Mouse (Mus musculus): ENCODE data around the gene Tradd. TPM values are rescaled to one million over a fixed set of nuclear protein-coding genes. Genes with fewer than 3 reads are reported as not detected.

The Tradd gene
- polyA plus RNA-seq (2016; fragmentation: Nextera tagmentation; extraction: Ambion mirVana) = 16.0 and 16.6 TPM in 2 replicates

DNA sequence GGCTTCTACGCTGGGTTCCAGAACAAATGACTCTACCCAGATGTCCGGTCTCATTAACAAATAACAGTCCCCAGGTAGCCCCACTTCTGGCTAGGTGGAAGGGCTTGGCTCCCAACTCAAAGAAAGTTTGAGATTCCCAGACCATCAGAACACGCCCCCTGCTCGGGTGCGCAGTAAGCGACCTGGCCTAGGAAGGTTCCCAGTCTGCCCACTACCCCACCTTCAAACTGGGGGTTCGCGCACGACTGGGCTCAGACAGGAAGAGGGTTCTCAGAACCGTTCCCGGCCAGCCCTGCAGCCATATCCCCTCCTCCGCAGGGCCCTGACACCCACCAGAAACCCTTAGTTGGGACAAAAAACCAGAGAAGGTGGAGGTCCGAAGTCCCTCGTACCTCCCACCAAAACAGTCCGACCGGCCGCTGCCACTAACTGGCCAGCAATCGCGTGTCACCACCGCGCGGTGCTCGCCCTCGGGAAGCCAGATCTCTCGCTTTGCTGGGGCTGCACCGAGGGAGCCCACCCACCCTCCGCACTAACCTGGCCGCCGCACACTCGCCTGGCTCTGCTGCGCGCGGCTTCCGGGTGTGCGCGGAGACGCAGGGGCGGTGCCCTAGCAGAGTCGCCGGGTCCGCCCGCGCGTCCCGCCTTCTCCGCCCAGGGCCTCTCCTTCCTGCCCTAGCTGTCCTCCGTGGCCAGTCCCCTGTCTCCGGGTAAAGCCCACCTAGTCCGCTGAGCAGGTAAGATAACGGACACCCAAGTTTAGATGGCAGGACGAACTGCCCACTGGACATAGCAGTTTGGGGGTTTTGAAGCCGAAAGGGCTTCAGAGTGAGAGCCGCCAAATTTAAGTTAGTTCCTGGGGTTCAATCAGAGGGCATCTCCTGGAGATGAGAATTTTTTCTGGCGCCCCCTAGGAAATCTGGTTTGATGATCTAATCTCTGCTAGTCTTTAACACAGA, at the start of gene Tradd, which contains the start of gene Fbxl8:
Gene Tradd, minus strand, starts transcription at position 586 of the 959 bp plus-strand sequence.
Gene Fbxl8, plus strand, starts transcription at position 625 of the 959 bp plus-strand sequence.
- Histone ChIP-seq H3K9me3 (peaks cover 6% of the 10 kb centered on the region; the same call in 1 of the 2 replicates), H3K27ac (no peak within 1 kb of the TSS), H3K4me1 (replicated peaks) (peaks cover 28% of the 10 kb centered on the region), H3K4me3 (replicated peaks) (peak within 1 kb of the TSS; percentile 69), H3K9ac (replicated peaks) (peak within 1 kb of the TSS; percentile 60), H3K4me2 (peak within 1 kb of the TSS; percentile 83), H3K36me3 (no peaks in the 10 kb centered on the region), H3K27me3 (peaks cover 96% of the 10 kb centered on the region)
- peak; percentile 42 for ATAC-seq (ENCODE audit: insufficient number of reproducible peaks, insufficient read depth, low FRiP score, low TSS enrichment, low read depth)
- WGBS = under 1% methylated on average over 54 of the region's 54 CpGs

DNA sequence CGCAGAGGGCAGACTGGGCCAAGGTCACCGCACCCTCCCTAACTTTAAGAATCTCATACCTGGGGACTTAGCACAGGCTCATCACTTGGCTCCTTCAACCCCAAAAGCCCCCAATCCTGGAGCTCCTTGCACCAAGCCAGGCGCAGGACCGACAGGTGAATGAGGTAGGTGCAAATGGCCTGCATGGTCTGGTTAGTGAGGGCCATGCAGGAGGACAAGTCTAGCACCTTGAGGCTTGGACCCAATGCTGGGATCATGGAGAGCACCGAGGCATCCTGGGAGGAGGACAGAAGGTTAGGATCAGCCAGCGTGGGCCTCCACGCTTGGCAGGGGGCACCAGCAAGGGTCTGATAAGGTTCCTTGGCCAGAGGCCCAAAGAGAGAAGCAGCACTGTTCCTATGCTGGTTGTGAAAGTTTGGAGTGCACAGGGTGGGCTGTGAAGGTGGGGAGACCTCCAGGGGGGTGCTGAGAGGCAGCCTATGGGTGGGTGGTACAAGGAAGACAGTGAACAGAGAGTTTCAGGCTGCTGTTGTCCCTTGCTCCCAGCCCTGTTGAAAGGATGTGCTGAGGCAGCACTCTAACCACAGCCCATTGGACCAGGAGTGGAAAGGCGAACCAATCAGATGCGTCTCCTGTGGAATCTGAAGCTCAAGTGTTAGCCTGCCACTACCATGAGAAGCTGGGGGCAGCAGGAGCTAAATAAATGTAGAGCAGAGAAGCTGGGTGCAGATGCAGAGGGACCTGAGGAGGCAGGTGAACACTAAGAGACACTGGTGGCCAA, 49.4 kb upstream of the Tradd start:
- no peaks in the 10 kb centered on the region for H3K27me3 ChIP-seq
- peaks cover 96% of the 10 kb centered on the region for H3K36me3 ChIP-seq
- no peak for ATAC-seq (ENCODE audit: insufficient number of reproducible peaks, insufficient read depth, low FRiP score, low TSS enrichment, low read depth)
- no peak overlapping the region for H3K9ac ChIP-seq (replicated peaks)
- no peak overlapping the region for H3K27ac ChIP-seq
- WGBS = 77% methylated on average over 9 of the region's 9 CpGs
- no peaks in the 10 kb centered on the region for H3K9me3 ChIP-seq
- no peak overlapping the region for H3K4me2 ChIP-seq
- H3K4me1 ChIP-seq (replicated peaks) = no peaks in the 10 kb centered on the region
- no peak overlapping the region for H3K4me3 ChIP-seq (replicated peaks)

DNA sequence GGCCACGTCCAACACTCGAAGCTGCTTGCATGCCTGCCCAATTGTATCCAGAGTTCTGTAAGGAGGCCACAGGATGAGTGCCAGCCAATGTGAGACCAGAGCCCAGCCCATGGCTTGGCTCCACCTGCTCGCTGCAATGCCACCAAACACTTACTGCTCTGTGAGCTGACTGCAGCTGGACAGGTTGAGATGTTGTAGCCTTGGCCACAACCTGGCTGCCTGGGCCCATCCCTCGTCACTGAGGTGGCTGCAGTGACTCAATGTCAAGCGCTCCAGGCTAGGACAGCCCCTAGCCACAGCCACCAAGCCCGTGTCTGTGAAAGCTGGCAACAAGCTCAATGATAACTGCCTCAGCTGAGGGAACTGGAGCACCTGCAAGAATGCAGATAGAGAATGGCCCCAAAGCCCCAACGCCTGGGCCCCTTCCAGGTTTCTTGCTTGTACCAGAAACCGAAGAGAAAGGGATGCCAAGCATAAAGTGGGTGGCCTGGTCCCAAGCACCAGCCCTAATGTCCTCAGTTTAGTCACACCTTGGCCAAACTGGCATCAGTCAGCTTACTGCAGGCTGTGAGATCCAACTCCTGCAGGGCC, 48.6 kb upstream of the Tradd start:
- no peak overlapping the region for H3K27ac ChIP-seq
- no peak overlapping the region for H3K4me2 ChIP-seq
- H3K9ac ChIP-seq (replicated peaks) = no peak overlapping the region
- WGBS = 89% methylated on average over 8 of the region's 8 CpGs
- H3K9me3 ChIP-seq = no peaks in the 10 kb centered on the region
- ATAC-seq (ENCODE audit: insufficient number of reproducible peaks, insufficient read depth, low FRiP score, low TSS enrichment, low read depth) = no peak
- H3K36me3 ChIP-seq = peaks cover 96% of the 10 kb centered on the region
- no peak overlapping the region for H3K4me3 ChIP-seq (replicated peaks)
- no peaks in the 10 kb centered on the region for H3K27me3 ChIP-seq
- no peaks in the 10 kb centered on the region for H3K4me1 ChIP-seq (replicated peaks)

DNA sequence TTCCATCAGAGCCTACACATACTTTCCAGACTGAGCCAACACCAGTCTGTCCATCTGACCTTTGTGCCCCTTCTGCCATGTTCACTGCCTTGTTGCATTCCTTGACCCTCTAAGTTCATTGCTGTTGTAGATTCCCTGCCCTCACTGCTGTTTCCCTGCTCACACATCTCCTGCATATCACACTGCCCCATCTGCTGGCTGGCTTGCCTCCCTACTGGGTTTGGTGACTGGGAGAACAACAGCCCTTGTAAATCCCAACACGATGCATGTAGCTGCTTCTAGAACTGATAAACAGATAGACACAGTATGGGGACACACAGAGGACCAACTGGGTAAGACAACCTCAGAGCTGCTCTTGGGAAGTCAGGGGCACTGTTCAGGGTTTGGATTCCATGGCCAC, 47.3 kb upstream of the Tradd start:
- no peak for ATAC-seq (ENCODE audit: insufficient number of reproducible peaks, insufficient read depth, low FRiP score, low TSS enrichment, low read depth)
- no peaks in the 10 kb centered on the region for H3K4me1 ChIP-seq (replicated peaks)
- H3K27me3 ChIP-seq = no peaks in the 10 kb centered on the region
- H3K36me3 ChIP-seq = peaks cover 98% of the 10 kb centered on the region
- no peak overlapping the region for H3K4me3 ChIP-seq (replicated peaks)
- 86% methylated on average over 1 of the region's 1 CpGs for WGBS
- H3K4me2 ChIP-seq = no peak overlapping the region
- no peak overlapping the region for H3K9ac ChIP-seq (replicated peaks)
- H3K9me3 ChIP-seq = no peaks in the 10 kb centered on the region
- H3K27ac ChIP-seq = no peak overlapping the region

DNA sequence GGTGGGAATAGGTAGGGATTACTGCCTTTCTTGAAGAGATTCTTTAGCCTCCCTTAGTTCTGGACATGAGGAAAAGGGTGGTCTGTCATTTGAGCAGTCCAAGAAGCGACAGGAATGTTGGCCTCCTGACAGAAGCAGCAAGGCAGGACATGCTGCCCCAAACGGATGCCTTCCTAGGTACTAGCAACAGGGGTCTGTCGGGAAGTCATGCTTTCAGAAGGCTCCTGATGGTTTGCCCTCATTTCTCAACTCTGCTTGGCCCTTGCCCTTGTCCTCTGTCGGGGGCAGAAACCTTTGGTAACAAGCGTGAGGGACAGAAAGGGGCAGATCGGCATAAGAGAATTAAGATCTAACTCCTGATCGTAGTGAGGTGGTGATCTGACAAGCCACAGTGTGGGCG, 45.7 kb upstream of the Tradd start:
- ATAC-seq (ENCODE audit: insufficient number of reproducible peaks, insufficient read depth, low FRiP score, low TSS enrichment, low read depth) = no peak
- no peak overlapping the region for H3K9ac ChIP-seq (replicated peaks)
- WGBS = 85% methylated on average over 8 of the region's 8 CpGs

DNA sequence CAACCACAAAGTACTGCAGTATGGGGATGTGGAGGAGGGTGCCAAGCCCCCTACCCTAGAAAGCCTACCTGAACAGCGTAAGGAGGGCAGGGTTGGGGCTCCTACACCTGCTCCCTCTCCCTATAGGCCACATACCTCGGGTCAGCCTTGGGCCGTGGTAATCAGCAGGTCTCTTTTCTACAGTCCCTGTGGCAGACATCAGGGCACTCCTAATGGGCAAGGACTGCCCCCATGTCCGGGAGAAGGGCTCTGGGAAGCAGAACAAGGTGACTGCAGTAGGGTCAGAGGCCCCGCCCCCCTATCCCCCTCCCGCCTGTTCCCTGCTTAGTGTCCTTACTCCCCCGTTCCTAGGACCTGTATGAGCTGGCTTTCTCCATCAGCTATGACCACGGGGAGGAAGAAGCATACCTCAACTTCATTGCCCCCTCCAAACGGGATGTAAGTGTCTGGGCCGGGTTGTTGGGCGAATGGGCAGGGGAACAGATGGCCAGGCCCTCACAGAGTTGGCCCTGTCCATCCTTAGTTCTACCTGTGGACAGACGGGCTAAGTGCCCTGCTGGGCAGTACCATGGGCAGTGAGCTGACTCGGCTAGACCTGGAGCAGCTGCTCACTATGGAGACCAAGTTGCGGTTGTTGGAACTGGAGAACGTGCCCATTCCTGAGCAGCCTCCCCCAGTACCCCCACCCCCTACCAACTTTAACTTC, 44.9 kb upstream of the Tradd start:
- no peaks in the 10 kb centered on the region for H3K9me3 ChIP-seq
- no peak overlapping the region for H3K9ac ChIP-seq (replicated peaks)
- H3K27ac ChIP-seq = no peak overlapping the region
- H3K4me3 ChIP-seq (replicated peaks) = no peak overlapping the region
- H3K4me1 ChIP-seq (replicated peaks) = peaks cover 21% of the 10 kb centered on the region
- H3K4me2 ChIP-seq = no peak overlapping the region
- peaks cover 82% of the 10 kb centered on the region for H3K36me3 ChIP-seq
- H3K27me3 ChIP-seq = no peaks in the 10 kb centered on the region
- WGBS = 81% methylated on average over 15 of the region's 15 CpGs
- no peak for ATAC-seq (ENCODE audit: insufficient number of reproducible peaks, insufficient read depth, low FRiP score, low TSS enrichment, low read depth)

More for the DNA sequence above, 45.7 kb upstream of the Tradd start:
- Histone ChIP-seq H3K36me3 (peaks cover 83% of the 10 kb centered on the region), H3K4me1 (replicated peaks) (peaks cover 15% of the 10 kb centered on the region), H3K4me3 (replicated peaks) (no peak overlapping the region), H3K27ac (no peak overlapping the region), H3K9me3 (no peaks in the 10 kb centered on the region), H3K27me3 (no peaks in the 10 kb centered on the region), H3K4me2 (no peak overlapping the region)

DNA sequence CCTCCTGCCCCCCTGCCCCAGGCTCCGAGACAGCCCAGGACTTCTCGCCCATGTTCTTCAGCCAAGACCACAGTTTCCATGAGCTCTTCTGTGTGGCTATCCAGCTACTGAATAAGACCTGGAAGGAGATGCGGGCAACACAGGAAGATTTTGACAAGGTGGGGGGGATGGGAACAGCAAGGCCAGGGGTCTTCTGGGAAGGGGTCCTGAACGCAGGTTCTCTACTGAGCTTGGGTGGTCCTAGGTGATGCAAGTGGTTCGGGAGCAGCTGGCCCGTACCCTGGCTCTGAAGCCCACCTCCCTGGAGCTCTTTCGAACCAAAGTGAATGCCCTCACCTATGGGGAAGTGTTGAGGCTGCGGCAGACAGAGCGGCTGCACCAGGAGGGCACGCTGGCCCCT, 44.0 kb upstream of the Tradd start:
- no peak for ATAC-seq (ENCODE audit: insufficient number of reproducible peaks, insufficient read depth, low FRiP score, low TSS enrichment, low read depth)
- no peaks in the 10 kb centered on the region for H3K27me3 ChIP-seq
- H3K9me3 ChIP-seq = no peaks in the 10 kb centered on the region
- WGBS = 95% methylated on average over 10 of the region's 10 CpGs
- no peak overlapping the region for H3K4me3 ChIP-seq (replicated peaks)
- H3K4me1 ChIP-seq (replicated peaks) = peaks cover 21% of the 10 kb centered on the region
- peaks cover 82% of the 10 kb centered on the region for H3K36me3 ChIP-seq
- no peak overlapping the region for H3K27ac ChIP-seq
- no peak overlapping the region for H3K9ac ChIP-seq (replicated peaks)
- no peak overlapping the region for H3K4me2 ChIP-seq

DNA sequence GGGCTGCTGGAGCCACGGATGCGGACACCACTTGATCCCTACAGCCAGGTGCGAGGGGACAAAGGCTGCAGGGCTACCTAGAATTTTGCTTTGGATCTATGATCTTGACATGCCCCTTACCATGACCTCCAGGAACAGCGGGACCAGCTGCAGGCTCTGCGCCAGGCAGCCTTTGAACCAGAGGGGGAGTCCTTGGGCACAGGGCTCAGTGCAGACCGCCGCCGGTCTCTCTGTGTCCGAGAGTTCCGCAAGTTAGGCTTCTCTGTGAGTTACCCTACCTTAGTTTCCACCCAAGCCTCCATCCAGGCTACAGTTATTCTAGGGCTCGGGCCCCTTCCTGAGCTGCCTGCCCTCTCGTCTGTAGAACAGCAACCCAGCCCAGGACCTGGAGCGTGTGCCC, 43.3 kb upstream of the Tradd start:
- Histone ChIP-seq H3K4me1 (replicated peaks) (peaks cover 21% of the 10 kb centered on the region), H3K36me3 (peaks cover 82% of the 10 kb centered on the region), H3K27me3 (no peaks in the 10 kb centered on the region), H3K4me2 (no peak overlapping the region), H3K9ac (replicated peaks) (no peak overlapping the region), H3K9me3 (no peaks in the 10 kb centered on the region), H3K27ac (no peak overlapping the region), H3K4me3 (replicated peaks) (no peak overlapping the region)
- no peak for ATAC-seq (ENCODE audit: insufficient number of reproducible peaks, insufficient read depth, low FRiP score, low TSS enrichment, low read depth)
- 96% methylated on average over 13 of the region's 13 CpGs for WGBS

DNA sequence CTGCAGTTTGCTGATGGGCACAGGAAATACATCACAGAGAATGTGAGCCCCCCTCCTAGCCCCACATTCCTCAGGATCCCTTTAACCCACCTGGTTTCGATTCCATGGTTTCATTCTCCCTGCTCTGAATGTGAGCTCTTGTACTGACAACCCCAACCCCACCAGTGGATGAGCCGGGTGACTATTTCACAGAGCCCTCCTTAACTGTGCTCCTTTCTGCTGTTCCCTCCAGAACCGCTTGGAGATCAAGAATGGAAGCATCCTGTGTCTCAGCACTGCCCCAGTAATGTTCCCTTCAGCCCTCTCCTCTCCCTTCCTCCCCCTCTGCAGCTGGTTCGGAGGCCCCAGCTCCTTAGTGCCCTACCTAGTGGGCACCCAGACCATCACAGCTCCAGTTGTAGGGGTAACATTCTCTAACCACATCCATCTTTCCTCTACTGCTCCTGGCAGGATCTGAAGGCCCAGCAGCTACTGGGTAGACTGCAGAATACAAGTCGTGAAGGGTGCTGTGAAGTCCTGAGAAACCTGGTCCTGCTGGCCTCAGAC, 41.8 kb upstream of the Tradd start:
- WGBS = 37% methylated on average over 5 of the region's 5 CpGs
- peaks cover 82% of the 10 kb centered on the region for H3K36me3 ChIP-seq
- ATAC-seq (ENCODE audit: insufficient number of reproducible peaks, insufficient read depth, low FRiP score, low TSS enrichment, low read depth) = peak; percentile 20; the same call in 1 of the 2 replicates
- H3K4me3 ChIP-seq (replicated peaks) = peak overlapping the region; percentile 38
- H3K4me2 ChIP-seq = peak overlapping the region; percentile 74
- peaks cover 21% of the 10 kb centered on the region for H3K4me1 ChIP-seq (replicated peaks)
- peak overlapping the region; percentile 62 for H3K27ac ChIP-seq
- H3K9ac ChIP-seq (replicated peaks) = peak overlapping the region; percentile 54
- no peaks in the 10 kb centered on the region for H3K9me3 ChIP-seq
- H3K27me3 ChIP-seq = no peaks in the 10 kb centered on the region

Data from limb, embryonic 12.5 days (tissue).